Mouse (Mus musculus): ENCODE measurements around the gene Orc2. TPM values are rescaled to one million over a fixed set of nuclear protein-coding genes. Genes with fewer than 3 reads are reported as not detected.

Gene Orc2
- polyA plus RNA-seq, 1 experiment from 2014 or later: 40.4 TPM

DNA sequence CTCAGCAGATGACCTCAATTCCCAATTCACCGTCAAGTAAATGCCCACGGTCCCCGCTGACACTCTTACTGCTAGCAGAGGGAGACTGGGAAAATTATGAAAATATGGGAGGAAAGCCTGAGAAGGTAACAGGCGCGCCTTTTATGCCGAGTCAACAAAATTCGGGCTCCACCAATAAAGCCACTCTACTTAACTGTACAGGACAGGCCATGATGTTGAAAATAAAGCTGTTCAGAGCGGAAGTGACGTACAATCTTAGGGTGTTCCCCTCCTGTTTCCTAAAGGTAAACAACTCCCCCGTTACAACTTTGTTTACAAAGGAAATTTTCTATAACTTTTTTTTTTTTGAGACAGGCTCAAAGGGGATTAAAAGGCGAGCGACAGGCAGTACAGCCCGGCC, 82.0 kb downstream of the Orc2 start:
- Histone ChIP-seq H3K9ac (peak overlapping the region; percentile 99), H3K4me1 (peaks cover 15% of the 10 kb centered on the region), H3K27me3 (no peaks in the 10 kb centered on the region), H3K4me2 (replicated peaks) (peak overlapping the region; percentile 76), H3K9me3 (no peaks in the 10 kb centered on the region), H3K36me3 (peaks cover 31% of the 10 kb centered on the region), H3K27ac (peak overlapping the region; percentile 99), H3K4me3 (peak overlapping the region; percentile 99)
- ATAC-seq (ENCODE audit: insufficient number of reproducible peaks, insufficient read depth, low FRiP score, low TSS enrichment): no peak
- WGBS: 7% methylated on average over 13 of the region's 13 CpGs

DNA sequence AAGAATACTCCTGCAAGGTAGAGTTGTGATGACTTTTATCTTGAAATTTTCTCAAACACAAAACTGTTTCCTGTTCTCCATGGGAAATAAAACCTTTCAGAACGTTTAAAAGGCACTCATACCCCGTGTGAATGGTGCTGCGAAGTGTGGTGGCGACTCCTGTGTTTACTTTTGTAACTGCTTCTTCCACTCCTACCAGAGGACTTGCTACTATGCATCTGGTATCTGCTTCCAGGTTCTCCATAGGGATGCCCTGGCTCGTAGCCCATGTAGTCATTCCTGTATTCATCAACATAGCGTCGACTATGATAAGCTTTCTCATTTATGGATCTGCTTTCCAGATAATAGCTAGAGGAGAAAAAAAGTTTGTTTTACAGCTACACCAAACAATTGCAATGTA, 83.9 kb downstream of the Orc2 start:
- 74% methylated on average over 7 of the region's 7 CpGs for WGBS
- H3K36me3 ChIP-seq: peaks cover 48% of the 10 kb centered on the region
- no peaks in the 10 kb centered on the region for H3K27me3 ChIP-seq
- no peaks in the 10 kb centered on the region for H3K9me3 ChIP-seq
- ATAC-seq (ENCODE audit: insufficient number of reproducible peaks, insufficient read depth, low FRiP score, low TSS enrichment): no peak
- no peak overlapping the region for H3K4me3 ChIP-seq
- 0 out of 2 replicates have a peak overlapping the region, but pooled peaks have one; percentile 11 for H3K4me2 ChIP-seq (replicated peaks)
- H3K27ac ChIP-seq: no peak overlapping the region
- H3K4me1 ChIP-seq: peaks cover 15% of the 10 kb centered on the region
- H3K9ac ChIP-seq: no peak overlapping the region

DNA sequence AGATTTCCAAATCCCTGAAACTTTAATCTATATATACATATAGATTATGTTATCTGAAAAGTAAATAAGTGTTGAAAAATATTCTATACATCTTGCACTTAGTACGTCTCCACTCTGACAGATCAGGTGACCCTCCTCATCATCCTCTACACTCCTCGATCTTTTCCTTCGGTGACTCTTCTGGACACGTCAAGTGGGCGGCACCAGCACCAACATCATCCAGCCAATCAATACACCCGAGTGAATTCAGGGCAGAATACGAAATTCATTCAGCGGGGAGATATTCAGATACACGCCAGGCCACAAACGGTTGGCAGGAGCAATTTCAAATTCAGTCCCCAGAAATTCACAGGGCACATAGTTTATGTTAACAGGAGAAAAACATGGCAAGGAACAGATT, 84.9 kb downstream of the Orc2 start:
- H3K4me3 ChIP-seq: no peak overlapping the region
- no peak overlapping the region for H3K4me2 ChIP-seq (replicated peaks)
- no peak for ATAC-seq (ENCODE audit: insufficient number of reproducible peaks, insufficient read depth, low FRiP score, low TSS enrichment)
- no peaks in the 10 kb centered on the region for H3K9me3 ChIP-seq
- H3K4me1 ChIP-seq: peaks cover 15% of the 10 kb centered on the region
- no peak overlapping the region for H3K9ac ChIP-seq
- H3K36me3 ChIP-seq: peaks cover 55% of the 10 kb centered on the region
- WGBS: 89% methylated on average over 10 of the region's 10 CpGs
- H3K27ac ChIP-seq: no peak overlapping the region
- H3K27me3 ChIP-seq: no peaks in the 10 kb centered on the region

DNA sequence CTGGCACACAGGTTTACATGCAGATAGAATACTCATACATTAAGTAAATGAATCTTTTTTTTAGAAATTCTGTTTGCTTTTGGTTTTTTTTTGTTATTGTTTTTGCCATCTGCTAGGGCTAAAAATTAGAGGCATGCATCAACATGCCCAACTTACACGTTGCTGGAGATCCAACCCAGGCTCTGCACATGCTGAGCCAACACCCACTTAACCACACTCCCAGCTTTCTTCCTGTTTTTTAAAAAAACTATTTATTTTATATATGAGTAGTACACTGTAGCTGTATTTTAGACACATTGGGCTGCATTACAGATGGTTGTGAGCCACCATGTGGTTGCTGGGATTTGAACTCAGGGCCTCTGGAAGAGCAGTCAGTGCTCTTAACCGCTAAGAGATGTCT, 88.9 kb downstream of the Orc2 start:
- Histone ChIP-seq H3K4me3 (no peak overlapping the region), H3K36me3 (peaks cover 83% of the 10 kb centered on the region), H3K27ac (no peak overlapping the region), H3K4me2 (replicated peaks) (no peak overlapping the region), H3K9me3 (no peaks in the 10 kb centered on the region), H3K9ac (no peak overlapping the region), H3K27me3 (no peaks in the 10 kb centered on the region), H3K4me1 (peaks cover 3% of the 10 kb centered on the region)
- 89% methylated on average over 2 of the region's 2 CpGs for WGBS
- no peak for ATAC-seq (ENCODE audit: insufficient number of reproducible peaks, insufficient read depth, low FRiP score, low TSS enrichment)

DNA sequence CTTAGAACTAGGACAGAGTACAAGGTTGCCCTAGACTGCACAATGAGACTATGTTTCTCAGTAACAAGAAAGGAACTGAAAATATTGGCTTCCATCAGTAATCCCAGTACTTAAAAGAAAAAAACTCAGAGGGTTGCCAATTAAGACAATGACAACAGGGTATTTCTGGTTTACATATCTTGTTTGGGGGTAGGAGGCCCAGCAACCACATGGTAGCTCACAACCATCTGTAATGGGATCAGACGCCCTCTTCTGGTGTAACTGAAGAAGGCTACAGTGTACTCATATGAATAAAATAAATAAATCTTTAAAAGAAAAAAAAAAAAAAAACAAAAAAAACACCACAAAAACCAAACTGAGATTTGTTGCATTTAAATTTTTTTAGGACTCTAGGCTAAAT, 89.5 kb downstream of the Orc2 start:
- H3K4me3 ChIP-seq: no peak overlapping the region
- ATAC-seq (ENCODE audit: insufficient number of reproducible peaks, insufficient read depth, low FRiP score, low TSS enrichment): no peak
- 33% methylated on average over 1 of the region's 1 CpGs for WGBS

More for the DNA sequence above, 89.5 kb downstream of the Orc2 start:
- Histone ChIP-seq H3K27ac (no peak overlapping the region), H3K4me2 (replicated peaks) (no peak overlapping the region), H3K4me1 (no peaks in the 10 kb centered on the region), H3K9me3 (no peaks in the 10 kb centered on the region), H3K9ac (no peak overlapping the region), H3K27me3 (no peaks in the 10 kb centered on the region), H3K36me3 (peaks cover 87% of the 10 kb centered on the region)

Other genes starting within 250 kb of the Orc2 start
- 0.09 and 0.15 TPM in 2 replicates for gene Aox2, start 226.8 kb downstream of the Orc2 start, polyA plus RNA-seq (2016; fragmentation: Nextera tagmentation; extraction: Ambion mirVana)
- 374 and 417 TPM in 2 replicates for gene Bzw1, start 112.2 kb downstream of the Orc2 start, polyA plus RNA-seq (2016; fragmentation: Nextera tagmentation; extraction: Ambion mirVana)
- gene Clk1, start 81.0 kb downstream of the Orc2 start, polyA plus RNA-seq (2016; fragmentation: Nextera tagmentation; extraction: Ambion mirVana): 222 and 233 TPM in 2 replicates
- 56.0 and 56.8 TPM in 2 replicates for gene Nif3l1, start 60.0 kb downstream of the Orc2 start, polyA plus RNA-seq (2016; fragmentation: Nextera tagmentation; extraction: Ambion mirVana)
- gene Ppil3, start 59.6 kb downstream of the Orc2 start, polyA plus RNA-seq (2016; fragmentation: Nextera tagmentation; extraction: Ambion mirVana): 53.4 and 59.4 TPM in 2 replicates
- gene Fam126b, start 81.2 kb upstream of the Orc2 start, polyA plus RNA-seq (2016; fragmentation: Nextera tagmentation; extraction: Ambion mirVana): 8.1 and 9.3 TPM in 2 replicates
- 151 and 153 TPM in 2 replicates for gene Ndufb3, start 81.3 kb upstream of the Orc2 start, polyA plus RNA-seq (2016; fragmentation: Nextera tagmentation; extraction: Ambion mirVana)
- gene Als2cr12, start 190.9 kb upstream of the Orc2 start, polyA plus RNA-seq (2016; fragmentation: Nextera tagmentation; extraction: Ambion mirVana): not detected in 2 replicates
- 34.9 and 36.3 TPM in 2 replicates for gene Cflar, start 206.4 kb upstream of the Orc2 start, polyA plus RNA-seq (2016; fragmentation: Nextera tagmentation; extraction: Ambion mirVana)